Mouse (Mus musculus) MN1 (cell line): ENCODE results near the gene Ermard.
A peak's percentile ranks its signal among the peaks of the same experiment; 100 is the strongest.

Experiments used
- DNase-seq: peaks from one replicate; pipeline ENCODE4 v3.0.0-alpha.2; 2016; ENCODE audit warnings: low spot score

Gene Ermard

GRCm38 (mm10) chr17:15120569-15120968, 79.6 kb downstream of the Ermard start:
- no peak for DNase-seq

DNA sequence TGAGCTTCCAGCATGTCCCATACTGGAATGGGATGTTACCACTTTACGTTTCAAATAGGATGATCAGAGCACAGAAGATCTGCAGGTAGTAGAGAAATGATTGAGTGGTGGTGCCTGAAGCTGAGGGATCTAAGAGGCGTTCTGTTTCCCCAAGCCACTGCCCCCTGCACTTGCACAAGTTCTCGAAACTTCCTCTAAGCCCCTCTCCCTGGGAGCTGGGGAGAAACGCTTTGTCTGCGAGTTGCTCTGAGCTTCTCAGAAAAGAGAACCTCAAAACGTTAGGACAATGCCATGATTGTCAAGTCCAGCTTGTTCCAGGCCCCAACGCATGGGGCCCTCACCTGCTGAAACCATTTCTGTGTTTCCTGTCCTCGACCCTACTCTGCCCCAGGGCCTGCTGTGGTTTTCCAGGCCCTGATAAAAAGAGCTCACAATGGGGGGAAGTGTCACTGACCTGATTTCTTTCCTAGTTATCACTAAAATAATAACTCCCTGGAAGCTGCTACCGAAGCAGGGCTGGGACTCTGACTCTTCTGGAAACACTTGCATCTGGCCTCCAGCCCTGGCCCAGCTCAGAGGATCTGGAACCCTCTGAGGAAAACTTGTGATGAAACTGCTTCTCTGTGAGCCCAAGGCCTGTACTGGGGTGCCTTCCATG, 88.8 kb downstream of the Ermard start:
- no peak for DNase-seq

DNA sequence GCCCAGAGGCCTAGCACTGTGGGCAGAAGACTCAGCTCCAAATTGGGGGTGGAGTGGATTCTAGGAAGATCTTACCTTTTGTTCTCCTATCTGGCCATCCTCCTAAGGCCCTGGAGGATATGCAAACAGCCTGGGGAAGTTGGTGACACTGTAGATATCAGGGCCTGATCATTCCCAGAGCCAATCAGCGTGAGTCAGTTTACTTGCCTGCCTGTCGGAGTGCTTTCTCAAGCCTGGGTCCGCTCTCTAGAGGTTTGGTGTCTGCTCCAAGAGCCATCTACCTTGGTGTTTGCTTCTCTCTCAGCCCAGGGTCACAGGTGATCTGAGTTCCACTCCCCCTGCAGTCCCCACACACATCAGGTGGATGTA, 89.3 kb downstream of the Ermard start:
- DNase-seq = no peak

DNA sequence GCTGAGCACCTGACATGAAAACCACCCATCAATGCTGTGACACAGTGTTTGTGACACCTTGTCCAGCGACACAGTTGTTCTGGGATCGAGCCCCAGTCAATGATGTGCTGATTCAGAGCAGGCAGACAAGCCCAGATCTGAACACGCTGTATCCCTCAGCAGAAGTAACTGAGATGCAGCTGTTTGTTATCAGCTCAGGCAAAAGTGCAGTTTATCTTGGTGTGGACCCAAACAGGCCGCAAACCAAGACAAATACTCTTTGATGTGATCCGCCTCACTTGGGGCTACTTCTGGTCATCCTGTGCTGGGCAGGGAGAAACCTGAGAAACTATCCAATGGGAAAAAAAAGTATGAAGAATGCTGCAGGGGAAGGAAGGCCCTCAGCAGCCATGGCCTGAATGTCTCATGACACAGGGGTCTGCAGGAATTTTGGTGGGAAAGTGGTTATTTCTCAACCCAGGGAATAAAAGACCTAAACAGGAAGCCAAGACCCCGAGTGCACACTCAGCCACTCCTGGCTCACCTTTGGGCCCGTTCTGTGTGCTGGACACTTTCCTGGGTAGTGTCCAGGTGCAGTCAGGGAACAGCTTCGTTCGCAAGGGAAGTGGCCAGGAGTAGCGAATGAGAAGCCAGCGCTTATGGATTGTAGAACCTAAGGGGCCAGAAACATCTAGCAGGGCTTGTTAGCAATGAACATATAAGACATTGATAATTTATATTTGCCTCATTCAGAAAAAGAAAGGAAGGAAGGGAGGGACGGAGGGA, 94.1 kb downstream of the Ermard start:
- DNase-seq = no peak

DNA sequence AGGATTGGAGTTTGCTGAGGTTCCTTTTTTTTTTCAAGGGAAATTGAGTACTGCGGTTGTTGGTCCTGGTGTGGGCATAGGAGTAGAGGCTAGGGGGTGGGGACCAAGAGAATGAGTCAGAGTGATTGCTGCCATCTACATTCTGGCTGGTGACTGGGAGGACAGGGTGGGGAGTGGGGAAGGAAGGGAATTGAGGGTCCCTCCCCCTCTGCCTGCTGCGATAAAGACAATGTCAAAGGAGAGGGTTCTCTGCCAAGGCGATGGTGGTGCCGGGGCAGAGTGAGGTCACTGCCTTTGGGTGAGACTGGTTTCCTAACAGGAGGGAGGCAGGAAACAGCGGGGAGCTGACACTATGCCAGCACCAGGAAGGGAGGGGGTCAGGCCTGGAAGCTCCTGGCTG, 96.4 kb downstream of the Ermard start:
- DNase-seq = peak; percentile 16
